Mouse (Mus musculus) brain, embryonic 14.5 days (tissue): ENCODE results near the gene Tmem126b.

Experiments used
- CTCF ChIP-seq: fragments of 200-500 bp; IDR thresholded peaks from 2 replicates; pipeline ENCODE4 v1.5.1; 2012; ENCODE audit warnings: inconsistent platforms, mild to moderate bottlenecking, moderate library complexity, borderline replicate concordance; ENCODE audit not compliant: insufficient read depth, insufficient read length; ENCODE audit errors: extremely low read depth
- POLR2A ChIP-seq: fragments of 200-500 bp; IDR thresholded peaks from 2 replicates; pipeline ENCODE4 v1.6.1; 2012; ENCODE audit warnings: mild to moderate bottlenecking, inconsistent platforms, borderline replicate concordance; ENCODE audit not compliant: poor library complexity, insufficient read depth, insufficient read length, severe bottlenecking; ENCODE audit errors: extremely low read depth

- TF ChIP-seq POLR2A (no peak), CTCF (no peak)
These were observed 15.5 kb downstream of the Tmem126b start for GRCm38 (mm10) chr7:90460330-90460729.
